Mouse (Mus musculus) C2C12 (cell line): ENCODE data around the gene Lifr.

ENCODE experiments used
- CTCF ChIP-seq: IDR thresholded peaks from one replicate; pipeline ENCODE4 v1.5.1; 2011; ENCODE audit not compliant: control insufficient read depth, insufficient read depth, insufficient read length
- MAX ChIP-seq: IDR thresholded peaks from one replicate; pipeline ENCODE4 v1.6.1; 2011; ENCODE audit warnings: mild to moderate bottlenecking, control low read depth
- MYOD1 ChIP-seq: IDR thresholded peaks from one replicate; pipeline ENCODE4 v1.6.1; 2011; ENCODE audit warnings: low read depth; ENCODE audit not compliant: control insufficient read depth, insufficient read length
- MYOG ChIP-seq: IDR thresholded peaks from one replicate; pipeline ENCODE4 v1.6.1; 2011; ENCODE audit not compliant: control insufficient read depth, insufficient read length; ENCODE audit errors: extremely low read depth
- USF1 ChIP-seq: IDR thresholded peaks from one replicate; pipeline ENCODE4 v1.6.1; 2011; ENCODE audit warnings: low read depth, mild to moderate bottlenecking, control low read depth, moderate library complexity

GRCm38 (mm10) chr15:7157658-7158057 lies 67.2 kb downstream of the Lifr start:
- TF ChIP-seq CTCF = no peak
- TF ChIP-seq MAX = no peak
- no peak for TF ChIP-seq USF1
- TF ChIP-seq MYOD1 = no peak
- no peak for TF ChIP-seq MYOG
